Mouse (Mus musculus) limb, embryonic 15.5 days (tissue): ENCODE data around the gene Nnat. TPM values are rescaled to one million over a fixed set of nuclear protein-coding genes. Genes with fewer than 3 reads are reported as not detected.
A peak's percentile ranks its signal among the peaks of the same experiment; 100 is the strongest.

Source experiments
- microRNA-seq: library from miRNA; unstranded; fragments of <30 nt; microRNA quantifications from one replicate; pipeline ENCODE4, GENCODE M21; 2016
- polyA plus RNA-seq: library from polyadenylated mRNA; unstranded; fragments of >200 nt; fragmentation: Nextera tagmentation; extraction: Ambion mirVana; gene quantifications from 2 replicates; pipeline ENCODE4 v1.2.1, GENCODE M21; 2015

The Nnat gene
- polyA plus RNA-seq, 1 experiment from 2014 or later, result 285 TPM

Small RNAs within 50 kb of the gene (microRNA-seq; reads per million reads assigned to microRNA genes)
- gene Gm23134, result 6.1 reads per million, percentile 18 among the genes with 10 or more reads in this experiment

Other genes starting within 250 kb of the Nnat start
- gene Ghrh, start 212.6 kb upstream of the Nnat start, polyA plus RNA-seq, result not detected in 2 replicates
- gene Manbal, start 192.5 kb upstream of the Nnat start, polyA plus RNA-seq, result 87.6 and 87.9 TPM in 2 replicates
- 14.8 and 18.5 TPM in 2 replicates for gene Src, start 141.6 kb upstream of the Nnat start, polyA plus RNA-seq
- 54.3 and 54.5 TPM in 2 replicates for gene Blcap, start 11.2 kb downstream of the Nnat start, polyA plus RNA-seq
- gene Ctnnbl1, start 177.3 kb downstream of the Nnat start, polyA plus RNA-seq, result 48.9 and 51.0 TPM in 2 replicates